Mouse (Mus musculus) mouse embryonic stem cell (cell line): ENCODE results near the gene Traf3ip3.

ENCODE experiments used
- in situ Hi-C, 2 experiments: fragments of 300-500 bp; cut with MboI; formaldehyde crosslinking; loops; 1 replicate in 1 of 2; 3 replicates in 1 of 2; pipeline ENCODE4 v1.14.3; 2019 to 2020; ENCODE audit warnings: low sequenced_read_pairs in 2 of 2, low pct_unique_long_range_greater_than_20kb in 1 of 2, mixed read lengths in 1 of 2; ENCODE audit not compliant: unreplicated experiment in 1 of 2

Traf3ip3 gene

DNA sequence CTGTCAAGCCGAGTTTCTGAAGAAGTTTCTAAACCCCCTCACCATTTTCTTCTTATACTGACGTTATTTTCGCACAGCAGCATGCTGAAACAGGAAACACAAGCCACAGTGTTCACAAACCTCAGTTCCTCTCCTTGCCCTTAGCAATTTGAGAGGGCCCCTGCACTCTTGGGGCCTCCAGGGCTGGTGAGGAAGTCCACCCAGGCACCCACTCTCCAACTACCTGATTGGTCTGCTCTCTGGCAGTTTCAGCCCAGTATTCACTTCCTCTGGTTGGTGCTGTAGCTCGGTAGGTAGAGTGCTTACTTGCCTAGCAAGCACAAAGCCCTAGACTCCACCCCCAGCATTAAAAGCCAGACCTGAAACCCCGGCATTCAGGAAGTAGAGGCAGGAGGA lies at the start of gene Traf3ip3:
TSS of gene Traf3ip3 (minus strand) at position 321 of the 396 bp plus-strand sequence.
- in situ Hi-C loops: no loop called here

DNA sequence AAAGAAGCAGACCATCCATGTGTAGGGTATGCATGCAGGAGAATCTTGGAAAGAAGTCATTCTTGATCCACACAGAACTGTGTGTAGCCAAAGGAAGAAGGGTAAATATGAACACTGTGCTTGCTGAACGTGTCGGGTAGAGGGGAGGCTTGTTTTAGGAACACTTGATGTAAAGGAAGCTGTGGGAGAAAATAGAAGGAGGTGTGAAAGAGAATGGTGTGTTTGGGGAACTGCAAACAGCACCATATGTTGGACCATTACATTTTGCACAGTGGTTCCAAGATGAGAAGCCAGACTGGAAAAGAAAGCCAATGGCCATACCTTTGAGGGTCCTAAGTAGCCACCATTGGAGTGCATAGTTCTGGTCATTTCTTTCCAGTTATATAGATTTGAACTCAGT lies 48.5 kb upstream of the Traf3ip3 start:
- in situ Hi-C loops: no loop called here

DNA sequence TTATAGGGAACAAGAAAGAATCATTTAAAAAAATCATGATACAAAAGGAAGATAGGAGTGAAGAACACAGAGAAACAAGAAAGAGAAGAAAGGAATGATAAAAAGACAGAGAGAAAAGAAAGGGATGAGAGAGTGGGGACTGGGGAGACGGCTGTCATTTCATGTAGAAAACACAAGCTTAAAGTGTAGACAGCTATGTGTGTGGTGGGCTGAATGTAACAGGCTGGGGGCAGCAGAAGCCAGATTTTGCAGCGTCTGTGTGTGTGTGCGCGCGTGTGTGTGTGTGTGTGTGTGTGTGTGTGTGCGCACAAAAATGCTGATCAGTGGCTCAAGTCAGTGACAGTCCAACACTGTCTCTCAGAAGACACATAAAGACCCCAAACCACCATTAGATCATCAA lies 42.7 kb upstream of the Traf3ip3 start:
- in situ Hi-C loops: no loop called here

DNA sequence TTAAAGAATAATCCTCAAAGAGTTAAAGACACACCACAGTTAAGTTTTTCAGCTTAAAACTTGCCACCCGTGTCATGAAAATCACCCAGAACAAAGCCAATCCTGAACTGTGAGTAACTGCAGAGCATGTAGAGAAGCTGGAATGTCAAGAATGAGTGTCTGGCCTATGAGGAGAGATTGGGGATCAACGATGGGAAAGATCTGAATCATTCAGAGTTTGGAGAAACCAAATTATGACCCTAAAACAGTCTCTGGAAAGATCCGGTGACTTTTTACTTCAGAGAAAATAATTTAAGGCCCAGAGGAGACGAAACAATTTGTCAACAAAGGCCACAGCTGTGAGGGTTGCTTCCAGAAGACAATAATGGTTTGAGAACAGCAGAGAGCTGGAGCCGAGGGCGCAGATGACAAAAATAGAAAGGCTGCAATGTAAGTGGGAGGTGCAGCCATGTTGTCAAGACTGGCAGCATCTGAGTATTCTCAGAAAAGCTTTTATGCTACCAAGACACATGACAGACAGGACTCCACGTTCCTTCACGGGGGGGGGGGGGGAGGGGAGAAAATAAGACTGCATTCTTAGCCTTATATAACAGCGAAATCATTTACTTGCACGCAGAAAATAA lies 42.2 kb upstream of the Traf3ip3 start:
- in situ Hi-C loops: no loop called here

DNA sequence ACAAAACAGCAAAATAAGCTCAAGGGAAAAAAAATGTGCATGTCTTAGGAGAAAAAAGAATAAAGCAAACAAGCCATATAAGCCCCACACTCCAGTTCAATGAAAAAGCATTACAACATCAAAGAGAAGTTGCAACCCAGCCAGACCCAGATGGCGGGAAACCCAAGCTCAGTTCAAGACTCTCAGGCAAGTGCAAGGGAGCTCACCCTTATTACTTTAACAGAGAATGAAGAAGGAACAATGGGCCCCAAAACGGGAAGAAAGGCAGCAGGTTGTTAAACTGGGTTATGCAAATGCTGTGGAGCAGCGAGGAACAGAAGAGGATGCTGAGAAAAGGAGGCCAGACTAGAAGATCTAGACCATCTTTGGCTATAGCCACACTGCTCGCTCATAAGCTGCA lies 41.4 kb upstream of the Traf3ip3 start:
- in situ Hi-C loops: no loop called here

DNA sequence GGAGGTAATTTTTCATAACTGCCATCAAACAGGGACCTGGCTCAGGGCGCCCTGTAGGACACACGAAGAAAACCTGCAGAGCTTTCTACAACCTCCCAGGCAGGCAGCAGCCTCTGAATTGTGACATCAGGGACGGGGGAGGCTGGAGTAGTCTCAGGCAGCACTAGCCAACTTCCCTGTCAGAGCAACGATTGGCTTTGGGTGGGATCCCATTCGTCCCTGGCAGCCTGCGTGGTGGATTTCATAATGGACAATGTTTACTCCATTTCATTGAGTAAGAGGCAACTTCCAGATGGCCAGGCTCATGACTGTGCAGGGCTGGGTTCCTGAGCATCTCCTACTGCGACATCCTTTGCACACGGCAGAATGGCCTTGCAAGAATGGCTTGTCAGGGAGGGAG lies 40.7 kb upstream of the Traf3ip3 start:
- in situ Hi-C loops: no loop called here

DNA sequence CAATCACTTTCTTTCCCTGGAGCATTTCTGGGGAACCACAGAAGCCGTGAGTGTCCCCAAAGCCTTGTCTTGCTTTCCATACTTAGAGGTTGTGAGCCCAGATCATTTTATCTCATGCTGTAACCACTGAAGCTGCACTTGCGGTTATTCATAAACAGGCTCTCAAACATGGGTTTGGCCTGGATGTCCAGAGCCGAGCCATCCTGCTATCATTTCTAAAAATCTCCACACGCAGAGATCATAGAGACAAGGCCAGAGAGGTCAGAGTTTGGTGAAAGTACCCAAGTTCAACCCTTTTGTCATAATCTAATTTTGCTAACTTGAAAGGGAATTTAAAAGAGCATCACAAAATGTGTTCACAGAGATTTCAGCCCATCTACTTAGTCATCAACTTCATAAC lies 39.9 kb upstream of the Traf3ip3 start:
- in situ Hi-C loops: no loop called here

DNA sequence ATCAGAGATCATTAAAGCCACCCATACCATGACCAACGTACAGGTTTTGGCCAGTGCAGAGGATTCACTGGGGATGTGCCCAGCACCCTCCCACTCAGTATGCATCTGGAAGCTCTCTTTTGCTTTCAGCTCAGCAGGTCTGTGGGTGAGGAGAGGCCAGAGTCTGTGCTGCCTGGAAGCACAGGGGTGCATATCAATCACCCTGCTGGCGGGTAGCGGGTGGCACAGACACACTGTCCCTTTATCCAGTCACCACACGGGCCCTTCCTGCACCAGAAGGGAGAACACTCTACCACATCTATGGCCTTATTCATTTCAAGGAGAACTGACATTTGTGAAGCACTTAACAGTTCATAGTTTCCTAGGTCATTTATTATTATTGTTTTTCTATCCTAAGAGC lies 36.9 kb upstream of the Traf3ip3 start:
- in situ Hi-C loops: no loop called here

DNA sequence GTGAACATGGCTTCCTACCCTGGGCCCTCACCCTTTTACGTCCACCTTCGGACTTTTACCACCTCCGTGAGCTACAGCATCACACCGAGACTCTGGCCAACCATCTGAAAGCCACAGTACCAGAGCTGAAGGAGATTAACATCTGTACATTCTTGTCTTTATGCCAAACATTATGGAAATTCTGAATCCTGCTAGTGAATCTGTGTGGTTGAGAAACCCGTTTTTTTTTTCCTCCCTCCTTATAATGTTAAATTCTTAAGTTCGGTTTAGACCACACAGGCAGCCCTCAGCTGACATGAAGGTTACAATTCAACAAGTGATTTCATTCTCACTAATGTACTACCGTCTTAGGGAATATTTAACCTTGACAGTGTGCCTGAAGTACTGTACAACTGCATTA lies 33.4 kb upstream of the Traf3ip3 start:
- in situ Hi-C loops: no loop called here

DNA sequence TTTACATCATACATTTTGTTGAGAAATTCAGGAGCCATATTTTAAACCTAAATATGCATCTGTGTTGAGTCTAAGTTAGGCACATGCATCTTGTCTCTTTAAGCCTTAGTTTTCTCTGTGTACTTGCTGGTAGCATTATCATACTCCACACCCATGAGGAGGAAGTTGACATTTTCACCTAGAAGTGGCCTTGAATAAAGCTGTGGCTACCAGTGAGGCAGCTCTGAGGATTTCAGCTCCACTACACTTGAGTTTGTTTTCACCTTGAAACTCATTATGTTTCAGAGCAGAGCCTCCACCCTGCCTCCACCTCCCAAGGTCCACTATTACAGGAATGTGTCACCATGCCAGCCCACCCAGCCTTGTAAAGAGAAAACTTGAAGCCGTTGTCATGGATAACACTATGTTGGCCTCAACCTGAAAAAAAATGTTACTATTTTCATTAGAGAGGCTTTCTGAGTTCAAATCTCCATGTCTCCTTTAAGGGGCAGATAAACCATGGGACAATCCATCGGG lies 32.7 kb upstream of the Traf3ip3 start:
- in situ Hi-C loops: no loop called here

DNA sequence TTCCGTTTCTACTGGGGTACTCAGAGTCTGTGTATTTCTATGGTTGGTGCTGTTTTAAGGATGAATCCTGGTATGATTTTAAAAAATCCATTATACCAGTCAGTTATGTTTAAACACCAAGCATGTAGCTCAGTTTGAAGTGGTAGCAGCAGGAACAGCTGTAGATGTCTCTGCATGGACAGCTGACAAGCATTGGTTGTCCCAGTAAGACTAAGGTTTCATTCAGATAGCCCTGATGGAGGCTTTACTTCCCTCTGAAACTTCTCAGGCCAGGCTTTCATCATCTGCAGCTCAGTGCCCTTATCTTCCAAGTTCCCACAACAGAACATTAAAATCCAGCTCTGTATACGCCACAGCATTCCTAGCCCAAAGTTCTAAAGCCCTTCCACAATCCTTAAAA lies 31.2 kb upstream of the Traf3ip3 start:
- in situ Hi-C loops: no loop called here

DNA sequence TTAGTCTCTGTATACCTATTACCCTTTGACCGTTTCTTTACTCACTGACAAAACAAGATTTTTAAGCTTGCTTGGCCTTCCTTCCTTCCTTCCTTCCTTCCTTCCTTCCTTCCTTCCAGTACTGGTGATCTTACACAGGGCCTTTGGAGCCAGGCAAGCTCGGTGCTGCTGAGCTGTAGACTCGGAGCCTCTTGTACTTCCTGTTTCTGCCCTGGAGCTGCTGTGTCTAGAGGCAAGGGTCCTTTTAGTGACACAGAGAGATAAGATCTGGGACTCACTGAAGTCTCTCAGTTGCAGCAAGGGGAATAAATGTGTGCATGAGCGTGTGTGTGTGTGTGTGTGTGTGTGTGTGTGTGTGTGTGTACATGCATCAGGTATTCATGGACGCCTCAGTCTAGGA lies 29.4 kb upstream of the Traf3ip3 start:
- in situ Hi-C loops: no loop called here

DNA sequence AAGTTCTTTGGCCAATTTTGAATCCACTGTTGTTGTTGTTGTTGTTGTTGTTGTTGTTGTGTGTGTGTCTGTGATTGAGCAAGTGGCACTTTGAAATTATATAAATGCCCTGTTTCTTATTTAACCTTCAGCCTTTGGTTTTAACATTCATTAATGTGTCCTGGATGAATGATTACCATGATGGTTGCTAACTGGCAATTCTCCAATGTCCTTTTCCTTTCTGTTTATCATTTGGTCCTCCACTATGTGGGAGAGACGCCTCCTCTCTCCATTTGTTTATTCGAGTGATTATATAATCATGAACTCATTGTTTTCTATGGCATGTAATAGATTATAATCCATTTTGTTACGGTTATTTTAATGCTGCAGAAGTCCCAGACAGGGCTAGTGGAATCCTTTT lies 29.0 kb upstream of the Traf3ip3 start:
- in situ Hi-C loops: no loop called here

DNA sequence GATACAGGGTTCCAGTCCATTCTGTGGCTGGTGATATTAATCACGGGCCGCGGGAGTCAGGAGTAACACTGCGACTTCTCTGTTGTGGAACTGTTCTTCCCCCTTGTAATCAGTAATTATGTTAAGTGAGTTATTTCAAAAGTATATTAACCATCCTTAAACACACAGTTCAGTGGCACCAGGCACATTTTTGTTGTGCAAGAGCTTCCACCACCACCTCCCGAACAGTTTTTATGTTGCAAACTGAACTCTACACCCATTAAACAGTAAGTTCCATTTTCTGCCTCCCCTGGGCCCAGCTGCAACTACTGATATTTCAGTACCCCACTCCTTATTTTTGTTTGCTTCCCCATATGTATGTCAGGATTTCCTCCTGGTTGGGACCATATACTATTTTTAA lies 28.1 kb upstream of the Traf3ip3 start:
- in situ Hi-C loops: no loop called here

DNA sequence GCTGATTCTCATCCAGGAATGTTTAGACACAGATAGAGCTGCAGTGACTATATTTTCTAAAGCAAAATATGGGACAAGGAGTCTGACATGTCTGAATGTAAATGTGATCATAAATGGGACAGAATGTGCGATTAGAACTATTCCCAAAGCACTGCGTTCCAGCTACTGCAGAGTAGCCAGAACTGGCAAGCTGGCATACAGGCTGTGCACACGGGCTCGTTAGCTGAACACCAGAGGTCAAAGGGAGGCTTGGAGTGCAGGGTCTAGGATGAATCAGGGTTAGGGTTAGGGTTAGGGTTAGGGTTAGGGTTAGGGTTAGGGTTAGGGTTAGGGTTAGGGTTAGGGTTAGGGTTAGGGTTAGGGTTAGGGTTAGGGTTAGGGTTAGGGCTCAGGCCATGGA lies 26.0 kb upstream of the Traf3ip3 start:
- in situ Hi-C loops: no loop called here

DNA sequence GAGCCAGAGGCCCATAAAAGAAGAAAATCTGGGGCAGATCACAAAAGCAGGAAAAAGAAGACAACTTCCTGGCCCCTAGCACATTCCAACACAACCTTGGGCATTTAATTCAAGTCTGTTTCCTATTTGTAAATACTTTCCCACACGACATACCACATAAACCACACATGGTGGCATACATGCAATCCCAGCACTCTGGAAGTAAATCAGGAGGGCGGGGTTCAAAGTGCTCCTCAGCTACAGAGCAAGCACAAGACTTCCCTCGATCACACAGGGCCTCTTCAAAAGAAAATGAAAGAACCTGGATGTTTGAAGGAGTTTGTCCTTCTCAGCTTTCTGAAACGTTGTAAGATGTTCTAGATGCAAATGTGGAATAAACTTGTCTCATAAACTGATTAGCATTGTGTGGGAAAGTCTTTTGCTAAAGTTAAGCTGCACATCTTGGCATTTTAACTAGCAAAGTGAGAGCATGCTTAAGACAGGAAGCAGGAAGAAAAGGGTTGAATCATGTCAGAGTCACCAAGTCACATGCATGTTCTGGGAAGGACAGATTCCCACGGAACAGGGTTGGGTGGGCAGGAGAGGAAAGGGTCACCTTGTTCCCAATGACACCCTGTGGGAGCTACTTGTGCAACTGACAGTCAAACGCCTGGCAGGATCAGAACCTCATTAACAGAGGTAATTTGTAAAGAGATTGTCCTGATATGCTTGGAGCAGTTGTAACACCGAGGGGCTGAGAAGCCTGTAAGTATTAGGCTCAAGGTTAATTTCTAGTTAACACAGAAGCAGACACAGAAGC lies 25.4 kb upstream of the Traf3ip3 start:
- in situ Hi-C loops: no loop called here

DNA sequence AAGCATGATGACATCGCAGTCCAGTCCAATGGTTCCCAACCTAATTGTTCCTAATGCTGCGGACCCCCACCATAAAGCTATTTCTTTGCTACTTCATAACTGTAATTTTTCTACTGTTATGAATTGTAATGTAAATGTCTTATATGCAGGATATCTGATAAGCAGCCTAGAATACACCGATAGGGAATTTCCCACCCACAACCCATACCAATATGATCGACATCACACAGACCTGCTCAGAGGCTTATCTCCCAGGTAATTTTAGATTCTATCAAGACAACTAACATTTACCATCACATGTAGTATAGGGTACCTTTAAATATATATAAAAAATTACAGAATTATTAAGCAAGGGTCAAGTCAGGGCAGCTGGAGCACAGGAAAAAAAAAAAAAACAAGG lies 24.6 kb upstream of the Traf3ip3 start:
- in situ Hi-C loops: no loop called here

DNA sequence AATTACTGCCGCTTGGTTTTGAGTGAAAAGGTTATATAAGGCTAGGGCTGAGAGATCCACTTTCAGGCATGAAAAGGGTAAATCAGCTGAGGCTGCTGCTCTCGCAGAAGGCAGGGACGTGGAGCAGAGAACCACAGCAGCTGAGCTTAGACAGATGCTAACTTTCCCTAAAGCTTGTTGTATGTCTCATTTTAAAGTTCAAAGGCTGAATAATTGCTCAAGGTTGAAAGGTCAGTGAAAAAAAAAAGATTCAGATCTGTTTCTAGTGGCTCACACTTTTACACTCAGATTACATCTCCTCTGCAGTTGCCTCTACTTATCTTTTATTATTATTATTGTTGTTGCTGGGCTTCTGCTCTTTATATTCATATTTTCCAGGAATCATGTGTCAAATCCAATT lies 24.0 kb upstream of the Traf3ip3 start:
- in situ Hi-C loops: no loop called here

DNA sequence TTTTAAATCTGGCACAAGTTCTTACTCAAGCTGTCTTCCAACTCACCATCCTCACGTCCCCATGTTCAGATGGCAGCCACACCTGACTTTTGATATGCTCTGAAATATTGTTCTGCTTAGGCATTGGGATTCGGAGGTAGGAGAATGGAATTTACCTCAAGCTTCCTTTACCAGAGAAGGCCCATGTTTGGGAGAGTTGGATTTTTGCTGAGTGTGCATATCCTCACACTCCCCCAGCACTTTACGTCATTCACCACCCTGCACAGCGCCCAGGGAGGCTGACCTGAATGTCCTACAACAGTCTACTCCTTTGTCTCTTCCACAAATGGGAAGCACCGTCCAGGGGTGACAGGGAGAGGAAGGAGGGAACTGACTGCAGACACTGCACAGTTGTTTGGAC lies 18.9 kb upstream of the Traf3ip3 start:
- in situ Hi-C loops: no loop called here

DNA sequence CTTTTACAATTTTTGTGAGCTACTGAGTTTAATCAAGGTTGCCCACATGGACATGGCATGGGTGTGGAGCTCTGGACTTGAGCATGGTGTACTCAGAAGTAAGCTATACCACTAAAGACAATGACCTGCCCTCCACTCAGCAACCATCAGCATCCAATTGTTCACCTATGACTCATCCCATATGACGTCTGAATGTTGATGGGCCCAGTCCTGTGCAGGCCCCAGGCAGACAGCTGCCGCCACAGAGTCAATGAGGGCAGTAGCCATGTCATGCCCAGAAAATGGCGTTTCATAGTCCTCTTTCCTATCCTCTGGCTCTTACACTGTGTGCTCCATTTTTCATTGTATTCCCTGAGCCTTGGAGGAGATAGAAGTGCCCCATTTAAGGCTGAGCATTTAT lies 14.5 kb upstream of the Traf3ip3 start:
- in situ Hi-C loops: no loop called here
